Mouse (Mus musculus): ENCODE results near the gene Ssty2.
"Not testable (repeated sequence)": the region's sequence is repeated elsewhere in the genome, so short reads cannot be mapped to it uniquely, and the experiment has no call there.

The Ssty2 gene

GRCm38 (mm10) chrY:67047972-67048371 is at the start of gene Ssty2:
Ssty2 (minus strand) TSS chrY:67048072.
- not testable (repeated sequence) for DNase-seq (ENCODE audit: low read depth, low spot score)

Measured in A20 (cell line).